Mouse (Mus musculus) effector memory CD4-positive, alpha-beta T cell, adult 7 months (primary cell): ENCODE measurements around the gene Anxa9. TPM values are rescaled to one million over a fixed set of nuclear protein-coding genes. Genes with fewer than 3 reads are reported as not detected.

Source experiments
- polyA plus RNA-seq: library from polyadenylated mRNA; unstranded; fragments of 100-300 nt; shearing (Covaris generic); gene quantifications from one replicate; pipeline ENCODE4 v1.2.1, GENCODE M21; 2017

The Anxa9 gene
- 2.0 TPM for polyA plus RNA-seq

GRCm38 (mm10) chr3:95307100-95307499, at the start of gene Anxa9:
Gene Anxa9 (minus strand): TSS chr3:95307176.

GRCm38 (mm10) chr3:95314486-95315093, 7.6 kb upstream of the Anxa9 start, which contains the start of gene Cers2:
Gene Cers2 (plus strand): TSS chr3:95314791.

GRCm38 (mm10) chr3:95281216-95282126, 25.5 kb downstream of the Anxa9 start, which contains the start of the genes Mindy1 and Prune1:
Gene Mindy1 (plus strand): TSS chr3:95281345.
Gene Prune1 (minus strand): TSS chr3:95282076.

GRCm38 (mm10) chr3:95250783-95251424, 56.1 kb downstream of the Anxa9 start, which contains the start of gene Bnipl:
Gene Bnipl (minus strand): TSS chr3:95251193.

Other genes with a start within 250 kb of the Anxa9 start
- gene Pip5k1a, start 200.2 kb downstream of the Anxa9 start, polyA plus RNA-seq: 31.1 TPM
- 82.6 TPM for gene Vps72, start 196.2 kb downstream of the Anxa9 start, polyA plus RNA-seq
- gene Tmod4, start 182.7 kb downstream of the Anxa9 start, polyA plus RNA-seq: 1.4 TPM
- gene Scnm1, start 173.2 kb downstream of the Anxa9 start, polyA plus RNA-seq: 58.6 TPM
- 29.5 TPM for gene Lysmd1, start 173.1 kb downstream of the Anxa9 start, polyA plus RNA-seq
- gene Tnfaip8l2, start 164.8 kb downstream of the Anxa9 start, polyA plus RNA-seq: 282 TPM
- 1.2 TPM for gene Sema6c, start 146.7 kb downstream of the Anxa9 start, polyA plus RNA-seq
- gene Gabpb2, start 89.3 kb downstream of the Anxa9 start, polyA plus RNA-seq: 22.4 TPM
- gene Cdc42se1, start 78.4 kb downstream of the Anxa9 start, polyA plus RNA-seq: 307 TPM
- gene Mllt11, start 75.0 kb downstream of the Anxa9 start, polyA plus RNA-seq: 8.7 TPM
- gene Gm128, start 65.6 kb downstream of the Anxa9 start, polyA plus RNA-seq: 0.77 TPM
- gene Bnipl, start 56.0 kb downstream of the Anxa9 start, polyA plus RNA-seq: not detected
- gene Mindy1, start 25.8 kb downstream of the Anxa9 start, polyA plus RNA-seq: 27.4 TPM
- gene Prune1, start 25.1 kb downstream of the Anxa9 start, polyA plus RNA-seq: 8.4 TPM
- gene Cers2, start 7.6 kb upstream of the Anxa9 start, polyA plus RNA-seq: 204 TPM
- 20.6 TPM for gene Setdb1, start 50.0 kb upstream of the Anxa9 start, polyA plus RNA-seq
- gene 4930558C23Rik, start 95.7 kb upstream of the Anxa9 start, polyA plus RNA-seq: not detected
- gene Arnt, start 127.2 kb upstream of the Anxa9 start, polyA plus RNA-seq: 57.2 TPM
- not detected for gene Ctsk, start 192.1 kb upstream of the Anxa9 start, polyA plus RNA-seq
- 104 TPM for gene Ctss, start 219.6 kb upstream of the Anxa9 start, polyA plus RNA-seq